Mouse (Mus musculus) heart, adult 2 months (tissue): ENCODE data around the gene Msln.

Experiments used
- CTCF ChIP-seq: fragments of 200-600 bp; IDR thresholded peaks from 2 replicates; pipeline ENCODE4 v1.8.1; 2022; ENCODE audit warnings: antibody characterized with exemption, mild to moderate bottlenecking, moderate library complexity
- EP300 ChIP-seq: fragments of 200-500 bp; IDR thresholded peaks from 2 replicates; pipeline ENCODE4 v1.6.1; 2011; ENCODE audit warnings: low read depth, low read length, control low read depth; ENCODE audit not compliant: insufficient read depth

DNA sequence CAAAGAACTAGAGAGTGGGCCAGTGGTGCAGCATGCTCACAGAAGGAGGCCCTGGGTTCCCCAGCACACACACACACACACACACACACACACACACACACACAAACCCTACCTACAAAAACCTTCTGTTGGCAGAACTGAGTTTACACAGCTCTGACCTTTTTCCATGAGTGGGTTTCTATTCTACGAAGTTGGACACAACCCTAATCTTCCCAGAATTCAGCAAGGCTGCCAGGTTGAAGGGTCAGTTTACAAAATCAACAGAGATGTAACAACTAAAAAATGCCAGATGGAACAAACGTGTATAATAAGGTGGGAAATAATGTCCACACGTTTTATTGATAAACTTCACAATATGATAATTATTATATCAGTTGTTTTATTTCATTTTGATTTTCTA lies 3.5 kb upstream of the Msln start:
- TF ChIP-seq EP300 (no peak), CTCF (no peak)
